Mouse (Mus musculus): ENCODE data around the gene Evpl.

GRCm38 (mm10) chr11:116222740-116223059 lies 15.2 kb downstream of the Evpl start:
- TF ChIP-seq POLR2A (IDR thresholded peaks at IDR 0.05; ENCODE audit: control insufficient read depth, extremely low read depth, insufficient read depth, low read length, poor library complexity) (no peak), CTCF (IDR thresholded peaks at IDR 0.05; ENCODE audit: borderline replicate concordance, control insufficient read depth, extremely low read depth, insufficient read depth, low read length, poor library complexity) (no peak)

Data from thymus, adult 2 months (tissue).